Mouse (Mus musculus): ENCODE measurements around the gene Gm3029. TPM values are rescaled to one million over a fixed set of nuclear protein-coding genes. Genes with fewer than 3 reads are reported as not detected.
"Not testable (repeated sequence)": the region's sequence is repeated elsewhere in the genome, so short reads cannot be mapped to it uniquely, and the experiment has no call there.

The Gm3029 gene
- 0.21 TPM in 1 of 2 replicates, not detected in the other for polyA plus RNA-seq (2015; fragmentation: Nextera tagmentation; extraction: Ambion mirVana)

- ATAC-seq (ENCODE audit: low FRiP score, low read depth) = not testable (repeated sequence)
These were observed at the start of gene Gm3029 for GRCm38 (mm10) chr14:3931456-3931855. Gene Gm3029, plus strand, starts transcription at chr14:3931756.

GRCm38 (mm10) chr14:3883872-3884271, 47.7 kb upstream of the Gm3029 start, which contains the start of gene Gm2916:
Gene Gm2916, plus strand, starts transcription at chr14:3884172.
- H3K36me3 ChIP-seq; H3K27me3 ChIP-seq; H3K9ac ChIP-seq; H3K27ac ChIP-seq (replicated peaks); ATAC-seq (ENCODE audit: low FRiP score, low read depth); H3K9me3 ChIP-seq; H3K4me1 ChIP-seq (replicated peaks); H3K4me3 ChIP-seq; H3K4me2 ChIP-seq: not testable (repeated sequence)
- WGBS = no CpG with 5 or more reads among the region's 1 CpGs

More at GRCm38 (mm10) chr14:3931456-3931855, at the start of gene Gm3029:
- not testable (repeated sequence) for H3K4me1 ChIP-seq (replicated peaks); H3K4me2 ChIP-seq; H3K27me3 ChIP-seq; H3K9ac ChIP-seq; H3K9me3 ChIP-seq; H3K27ac ChIP-seq (replicated peaks); H3K4me3 ChIP-seq; H3K36me3 ChIP-seq
- WGBS = 44% methylated on average over 1 of the region's 2 CpGs

- not testable (repeated sequence) for H3K9me3 ChIP-seq; H3K9ac ChIP-seq; ATAC-seq (ENCODE audit: low FRiP score, low read depth); H3K4me1 ChIP-seq (replicated peaks); H3K4me2 ChIP-seq; H3K4me3 ChIP-seq; H3K27ac ChIP-seq (replicated peaks); H3K36me3 ChIP-seq; H3K27me3 ChIP-seq
- WGBS = no CpG with 5 or more reads among the region's 2 CpGs
These were observed 31.7 kb downstream of the Gm3029 start, which contains the start of gene Gm3095 for GRCm38 (mm10) chr14:3963247-3963646. Gene Gm3095, plus strand, starts transcription at chr14:3963547.

Other genes with a start within 250 kb of the Gm3029 start
- gene Gm3043, start 243.0 kb upstream of the Gm3029 start, polyA plus RNA-seq (2015; fragmentation: Nextera tagmentation; extraction: Ambion mirVana) = not detected in 2 replicates
- gene Gm3002, start 121.7 kb upstream of the Gm3029 start, polyA plus RNA-seq (2015; fragmentation: Nextera tagmentation; extraction: Ambion mirVana) = 4.2 and 4.6 TPM in 2 replicates
- gene Gm3033, start 85.5 kb upstream of the Gm3029 start, polyA plus RNA-seq (2015; fragmentation: Nextera tagmentation; extraction: Ambion mirVana) = 0.93 TPM in 1 of 2 replicates, not detected in the other
- 0.21 TPM in 1 of 2 replicates, not detected in the other for gene Gm2916, start 47.6 kb upstream of the Gm3029 start, polyA plus RNA-seq (2015; fragmentation: Nextera tagmentation; extraction: Ambion mirVana)
- 0.60 and 1.8 TPM in 2 replicates for gene Gm3095, start 31.8 kb downstream of the Gm3029 start, polyA plus RNA-seq (2015; fragmentation: Nextera tagmentation; extraction: Ambion mirVana)
- gene Gm3099, start 66.6 kb downstream of the Gm3029 start, polyA plus RNA-seq (2015; fragmentation: Nextera tagmentation; extraction: Ambion mirVana) = 0.14 TPM in 1 of 2 replicates, not detected in the other
- 2.9 and 4.1 TPM in 2 replicates for gene Gm5796, start 92.2 kb downstream of the Gm3029 start, polyA plus RNA-seq (2015; fragmentation: Nextera tagmentation; extraction: Ambion mirVana)
- not detected in 2 replicates for gene Gm3115, start 152.4 kb downstream of the Gm3029 start, polyA plus RNA-seq (2015; fragmentation: Nextera tagmentation; extraction: Ambion mirVana)
- gene Gm8108, start 178.8 kb downstream of the Gm3029 start, polyA plus RNA-seq (2015; fragmentation: Nextera tagmentation; extraction: Ambion mirVana) = 3.1 and 4.7 TPM in 2 replicates
- gene Gm3127, start 233.3 kb downstream of the Gm3029 start, polyA plus RNA-seq (2015; fragmentation: Nextera tagmentation; extraction: Ambion mirVana) = not detected in 2 replicates

Measured in hindbrain, embryonic 15.5 days (tissue).